Mouse (Mus musculus): ENCODE measurements around the gene Gm10382. TPM values are rescaled to one million over a fixed set of nuclear protein-coding genes. Genes with fewer than 3 reads are reported as not detected.
"Not testable (repeated sequence)": the region's sequence is repeated elsewhere in the genome, so short reads cannot be mapped to it uniquely, and the experiment has no call there.

The Gm10382 gene
- total RNA-seq, 2 experiments from 2014 or later: 0.46 TPM; not detected in 1

DNA sequence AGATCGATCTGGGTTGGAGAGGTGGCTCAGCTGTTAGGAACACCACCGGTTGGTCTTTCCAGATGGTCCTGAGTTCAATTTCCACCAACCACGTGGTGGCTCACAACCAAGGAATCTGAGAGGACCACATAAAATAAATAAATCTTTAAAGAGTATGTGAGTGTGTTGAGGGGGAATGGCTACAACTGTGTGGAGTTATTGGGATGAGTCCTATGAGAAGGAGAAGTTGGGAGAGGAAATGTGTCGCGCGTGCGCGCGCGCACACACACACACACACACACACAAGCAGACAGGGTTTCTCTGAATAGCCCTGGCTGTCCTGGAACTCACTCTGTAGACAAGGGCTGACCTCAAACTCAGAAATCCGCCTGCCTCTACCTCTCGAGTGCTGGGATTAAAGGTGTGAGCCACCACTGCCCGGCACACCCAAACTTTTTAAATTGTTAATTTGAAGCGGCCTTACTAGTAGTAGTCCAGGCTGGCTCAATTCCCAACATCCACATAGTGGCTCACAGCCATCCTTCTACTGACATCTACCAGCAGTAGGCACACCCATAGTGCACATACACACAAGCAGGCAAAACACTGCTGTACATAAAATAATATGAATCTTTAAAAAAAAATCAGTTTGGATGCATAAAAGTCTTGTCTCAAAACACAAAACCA, 18.9 kb downstream of the Gm10382 start:
- DNase-seq (ENCODE audit: low spot score in 2 of 2): no peak
- intact Hi-C loops (cut with DNase I): no loop called here

DNA sequence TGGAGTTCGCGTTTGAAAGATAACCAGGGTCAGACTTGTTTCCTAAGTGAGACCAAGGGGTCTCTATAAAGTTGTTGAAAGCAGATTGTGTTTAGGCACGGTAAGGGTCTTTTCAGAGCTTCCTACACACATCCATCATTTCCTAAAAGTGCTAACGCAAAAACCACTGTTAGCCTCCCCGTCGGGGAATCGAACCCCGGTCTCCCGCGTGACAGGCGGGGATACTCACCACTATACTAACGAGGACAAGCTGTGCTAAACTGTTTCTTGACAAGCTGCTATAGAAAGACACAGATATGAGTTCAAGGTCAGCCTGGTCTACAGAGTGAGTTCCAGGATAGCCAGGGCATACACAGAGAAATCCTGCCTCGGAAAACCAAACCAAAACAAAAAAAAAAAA, 19.7 kb downstream of the Gm10382 start:
- intact Hi-C loops (cut with DNase I): no loop called here
- peak; percentile 89 to 95 for DNase-seq (ENCODE audit: low spot score in 2 of 2)

DNA sequence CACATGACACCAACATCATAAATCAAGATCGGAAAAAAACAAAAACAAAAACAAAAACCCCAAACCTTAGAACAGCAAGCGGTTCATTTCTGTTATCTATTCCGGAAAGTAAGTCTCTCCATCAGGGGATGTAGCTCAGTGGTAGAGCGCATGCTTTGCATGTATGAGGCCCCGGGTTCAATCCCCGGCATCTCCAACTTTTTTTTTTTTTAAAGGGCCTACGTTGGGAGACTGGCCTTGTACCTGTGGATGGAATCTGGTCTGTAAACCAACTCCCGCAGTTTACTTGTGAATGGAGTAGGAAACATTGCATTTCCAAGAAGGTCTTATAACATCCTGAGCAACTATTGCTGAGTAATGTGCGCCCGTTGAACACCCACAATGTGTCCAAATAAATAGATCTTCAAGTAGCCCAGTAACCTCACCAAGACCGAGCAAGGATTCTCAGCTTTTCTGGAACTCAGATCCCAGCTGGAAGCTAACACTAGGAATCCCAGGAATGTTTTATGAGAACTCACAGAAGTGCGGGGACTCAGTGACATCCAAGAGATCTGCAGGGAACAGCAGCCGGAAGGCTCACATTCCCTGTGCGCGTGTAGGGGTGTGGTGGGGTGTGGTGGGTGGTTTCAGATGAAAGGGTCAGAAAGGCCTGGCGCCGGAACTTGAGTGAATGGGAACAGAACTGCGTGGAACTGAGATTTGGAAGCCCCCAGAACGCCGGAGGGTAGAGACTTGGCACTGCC, 20.4 kb downstream of the Gm10382 start:
- intact Hi-C loops (cut with DNase I): no loop called here
- peak; percentile 56 to 72 for DNase-seq (ENCODE audit: low spot score in 2 of 2)

DNA sequence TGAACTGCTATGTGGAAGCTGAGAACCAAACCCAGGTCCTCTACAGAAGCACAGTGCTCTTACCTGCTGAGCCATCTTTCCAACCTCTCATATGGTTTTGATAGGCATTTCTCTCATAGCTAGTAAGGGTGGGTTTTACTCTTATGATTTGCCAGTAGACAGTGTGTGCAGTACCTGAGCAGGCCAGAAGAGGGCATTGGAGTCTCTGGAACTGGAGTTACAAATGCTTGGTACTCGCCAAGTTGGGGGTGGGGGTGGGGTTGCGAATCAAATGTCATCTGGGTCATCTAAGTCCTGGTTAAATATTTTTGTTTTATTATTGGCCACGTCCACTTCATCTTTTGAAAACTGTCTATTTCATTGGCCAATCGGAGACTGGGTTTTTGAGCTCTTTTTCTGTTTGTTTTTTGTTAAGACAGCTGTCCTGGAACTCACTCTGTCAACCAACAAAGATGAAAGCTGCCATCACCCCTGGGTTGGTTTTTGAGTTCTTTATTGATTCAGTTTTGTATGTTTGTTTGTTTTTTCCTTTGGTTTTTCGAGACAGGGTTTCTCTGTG, 22.9 kb downstream of the Gm10382 start:
- DNase-seq (ENCODE audit: low spot score in 2 of 2): peak; percentile 65 to 67
- intact Hi-C loops (cut with DNase I): loop anchor here (2.0 kb wide), 1 partner anchor 47 kb away; no protein-coding TSS in a partner anchor

DNA sequence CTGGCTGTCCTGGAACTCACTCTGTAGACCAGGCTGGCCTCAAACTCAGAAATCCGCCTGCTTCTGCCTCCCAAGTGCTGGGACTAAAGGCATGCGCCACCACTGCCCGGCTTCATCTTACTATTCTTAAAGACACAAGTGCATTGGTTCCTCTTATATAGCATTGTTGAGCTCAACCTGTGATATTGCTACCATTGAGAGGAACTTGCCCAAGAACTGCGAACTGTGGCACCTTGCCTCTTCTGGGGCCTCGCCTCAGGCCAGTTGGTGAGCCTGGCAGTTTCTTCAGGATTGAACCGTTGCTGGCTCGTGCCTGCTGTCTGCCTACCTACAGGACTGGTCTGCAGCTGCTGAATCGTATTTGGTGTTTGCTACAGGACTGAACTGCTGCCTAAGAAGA, 23.4 kb downstream of the Gm10382 start:
- DNase-seq (ENCODE audit: low spot score in 2 of 2): not testable (repeated sequence)
- intact Hi-C loops (cut with DNase I): loop anchor here (2.0 kb wide), 1 partner anchor 46 kb away; no protein-coding TSS in a partner anchor

DNA sequence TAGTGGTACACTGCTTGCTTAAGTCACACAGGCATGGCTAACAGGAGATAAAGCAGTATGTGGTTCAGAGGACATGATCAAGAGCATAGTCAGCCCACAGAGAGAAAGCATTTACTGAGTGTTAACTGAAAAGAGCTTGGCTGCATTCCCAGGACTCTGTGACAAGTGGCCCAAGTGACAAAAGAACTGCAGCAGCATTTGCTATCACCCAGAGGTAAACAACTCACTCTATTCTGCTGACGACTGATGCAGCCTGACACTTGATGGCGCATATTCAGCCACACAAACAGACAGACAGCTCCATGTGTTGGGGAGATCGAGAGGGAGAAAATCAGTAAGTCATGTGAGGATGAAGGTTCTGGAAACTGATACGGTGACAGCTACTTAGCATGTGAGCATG, 24.6 kb downstream of the Gm10382 start:
- intact Hi-C loops (cut with DNase I): loop anchor here (2.0 kb wide), 1 partner anchor 45 kb away; no protein-coding TSS in a partner anchor
- no peak for DNase-seq (ENCODE audit: low spot score in 2 of 2)

DNA sequence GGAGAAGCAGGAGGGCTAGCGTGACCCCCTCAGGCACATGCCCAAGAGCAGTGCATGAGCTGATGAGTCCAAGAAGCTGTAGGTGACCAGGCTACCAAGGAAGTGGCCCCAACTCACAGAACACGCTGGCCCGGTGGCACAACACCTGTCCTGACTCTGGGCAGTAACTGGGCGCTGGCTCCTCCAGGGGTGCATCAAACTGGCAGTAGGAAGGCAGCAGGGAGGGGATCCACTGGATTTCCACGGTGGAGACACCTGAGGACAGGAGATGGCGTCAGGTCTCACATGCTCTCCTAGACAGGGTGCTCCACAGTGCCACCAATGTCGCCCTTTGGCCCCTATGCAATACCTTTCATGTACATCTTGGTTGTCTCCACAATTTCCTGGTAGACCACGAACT, 27.1 kb downstream of the Gm10382 start:
- no peak for DNase-seq (ENCODE audit: low spot score in 2 of 2)
- intact Hi-C loops (cut with DNase I): no loop called here

DNA sequence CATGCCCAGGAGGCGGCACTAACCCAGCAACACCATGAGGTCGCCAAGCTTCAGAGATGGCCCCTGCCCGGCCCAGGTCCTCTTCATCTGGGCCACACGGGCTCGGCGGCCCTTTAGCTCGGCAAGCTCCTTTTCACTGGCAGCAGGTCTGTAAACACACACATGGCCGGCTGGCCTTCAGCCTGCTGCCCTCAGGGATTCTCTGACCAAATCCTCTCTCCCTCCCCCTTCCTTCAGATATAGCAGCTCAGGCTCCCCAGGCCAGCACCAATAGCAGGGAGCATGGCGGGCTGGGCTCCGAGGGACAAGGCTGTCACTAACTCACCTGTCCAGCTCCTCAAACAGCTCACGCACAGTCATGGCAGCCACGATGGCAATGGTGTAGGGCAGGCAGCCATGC, 29.5 kb downstream of the Gm10382 start:
- intact Hi-C loops (cut with DNase I): no loop called here
- DNase-seq (ENCODE audit: low spot score in 2 of 2): no peak

DNA sequence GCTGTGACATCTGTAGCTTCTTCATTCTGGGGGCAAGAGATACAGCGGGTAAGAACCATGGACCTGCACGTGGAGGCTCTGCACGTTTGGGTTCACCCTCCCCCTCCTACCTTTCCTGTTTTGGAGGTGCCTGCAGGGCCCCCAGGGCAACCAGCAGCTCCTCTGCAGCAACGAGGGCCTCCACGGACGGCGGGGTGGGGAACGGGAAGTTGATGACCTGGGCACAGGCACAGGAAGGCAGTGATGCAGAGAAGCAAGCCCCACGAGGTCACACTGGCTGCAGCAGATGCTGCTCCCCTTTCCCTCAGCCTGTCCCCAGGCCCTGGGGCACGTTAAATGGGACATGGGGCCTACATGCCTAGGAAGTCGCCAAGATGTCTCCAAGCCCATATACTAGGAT, 30.0 kb downstream of the Gm10382 start:
- intact Hi-C loops (cut with DNase I): no loop called here
- no peak for DNase-seq (ENCODE audit: low spot score in 2 of 2)

DNA sequence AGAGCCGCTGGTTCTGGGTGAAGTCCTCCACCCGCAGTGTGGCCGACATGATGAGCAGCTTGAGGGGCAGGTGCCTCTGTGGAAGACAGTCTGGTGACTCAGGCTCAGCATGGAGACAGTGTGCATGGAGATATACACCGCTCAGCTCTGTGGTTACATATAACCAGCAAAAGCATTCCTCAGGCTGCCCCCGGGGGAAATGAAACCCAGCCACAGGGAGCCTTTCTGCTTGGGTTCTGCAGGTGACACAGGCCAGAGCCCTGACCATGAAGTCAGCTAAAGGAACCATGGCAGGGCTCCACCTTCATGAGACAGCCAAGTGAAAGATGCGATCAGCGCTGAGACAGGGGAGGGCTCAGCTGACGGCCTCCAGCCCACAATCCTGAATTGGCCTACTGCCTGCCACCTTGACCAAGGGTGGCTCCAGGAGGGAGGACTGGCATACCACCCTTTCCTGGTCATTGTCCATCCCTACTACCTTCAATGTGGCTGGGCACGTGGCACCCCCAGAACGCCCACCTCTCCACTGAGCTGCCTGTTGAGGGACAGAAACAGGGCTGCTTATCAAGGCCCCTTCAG, 36.7 kb downstream of the Gm10382 start:
- intact Hi-C loops (cut with DNase I): no loop called here
- DNase-seq (ENCODE audit: low spot score in 2 of 2): no peak

DNA sequence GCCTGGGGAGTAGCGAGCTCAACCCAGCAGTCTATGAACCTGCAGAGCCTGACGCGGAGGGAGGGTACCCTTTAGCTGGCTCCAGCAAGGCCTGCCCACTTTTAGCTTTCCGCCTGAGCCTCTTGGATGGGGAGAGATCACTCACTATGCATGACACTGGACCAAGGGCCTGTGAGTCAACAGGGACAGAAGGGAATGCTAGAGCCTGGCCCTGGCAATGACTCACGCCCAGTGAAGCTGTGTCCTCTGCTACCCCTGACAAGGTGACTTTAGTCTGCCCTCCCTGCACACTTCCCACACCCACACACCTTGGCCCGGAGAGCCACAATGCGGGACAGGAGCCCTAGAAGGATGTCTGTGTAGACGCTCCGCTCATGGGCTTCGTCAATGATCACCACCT, 37.2 kb downstream of the Gm10382 start:
- DNase-seq (ENCODE audit: low spot score in 2 of 2): no peak
- intact Hi-C loops (cut with DNase I): no loop called here

DNA sequence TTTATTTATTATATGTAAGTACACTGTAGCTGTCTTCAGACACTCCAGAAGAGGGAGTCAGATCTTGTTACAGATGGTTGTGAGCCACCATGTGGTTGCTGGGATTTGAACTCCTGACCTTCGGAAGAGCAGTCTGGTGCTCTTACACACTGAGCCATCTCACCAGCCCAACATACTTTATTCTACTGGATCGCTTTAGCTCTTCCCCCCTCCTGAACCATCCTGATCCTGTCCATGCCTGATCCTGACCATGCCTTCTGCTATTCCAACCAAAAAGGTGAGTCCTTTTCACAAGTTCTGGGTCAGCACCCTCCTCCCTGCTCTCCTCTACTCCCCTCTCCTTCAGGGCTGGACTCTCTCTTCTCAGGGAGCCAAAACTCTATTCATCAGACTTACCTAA, 43.2 kb downstream of the Gm10382 start:
- intact Hi-C loops (cut with DNase I); DNase-seq (ENCODE audit: low spot score in 2 of 2): not testable (repeated sequence)

DNA sequence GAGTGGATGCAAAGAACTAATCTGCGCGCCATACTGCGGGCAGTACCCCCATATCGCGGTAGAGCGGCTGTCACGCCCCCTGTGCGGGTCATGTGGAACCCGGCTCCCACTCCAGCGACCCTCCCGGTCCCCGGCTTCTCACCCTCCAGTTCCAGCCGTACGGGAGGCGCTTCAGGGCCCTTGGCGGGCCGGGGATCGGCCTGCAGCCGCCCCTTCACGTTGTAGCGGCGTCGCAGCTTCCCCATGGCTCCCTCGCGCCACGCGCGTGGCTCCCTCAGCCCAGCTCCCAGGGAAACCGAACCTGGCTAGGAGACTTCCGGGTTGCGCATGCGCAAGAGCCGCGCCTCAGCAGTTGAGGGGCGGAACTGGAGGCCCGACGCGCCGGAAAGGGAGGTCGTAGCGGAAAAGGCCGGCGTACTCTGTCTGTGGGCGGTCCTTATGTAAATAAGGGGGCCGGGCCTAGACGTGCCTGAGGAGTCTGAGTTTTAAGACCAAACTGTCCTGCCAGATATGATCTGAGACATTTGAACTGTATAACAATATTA, 44.7 kb downstream of the Gm10382 start, which contains the start of gene Dhx37:
TSS of gene Dhx37 (minus strand) at position 329 of the 545 bp plus-strand sequence.
- peak; percentile 90 to 96 for DNase-seq (ENCODE audit: low spot score in 2 of 2)
- intact Hi-C loops (cut with DNase I): no loop called here

DNA sequence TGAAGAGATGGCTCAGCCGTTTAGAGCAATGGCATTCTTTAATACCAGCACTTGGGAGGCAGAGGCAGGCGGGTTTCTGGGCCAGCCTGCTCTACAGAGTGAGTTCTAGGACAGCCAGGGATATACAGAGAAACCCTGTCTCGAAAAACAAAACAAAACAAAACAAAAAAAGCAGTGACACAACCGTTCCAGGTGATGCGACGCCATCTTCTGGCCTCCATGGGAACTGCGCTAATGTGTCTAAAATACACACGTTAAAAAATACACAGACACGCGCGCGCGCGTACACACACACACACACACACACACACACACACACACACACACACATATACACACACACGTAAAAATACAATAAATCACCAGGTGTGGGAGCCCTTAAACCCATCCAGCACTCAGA, 45.2 kb downstream of the Gm10382 start:
- DNase-seq (ENCODE audit: low spot score in 2 of 2); intact Hi-C loops (cut with DNase I): not testable (repeated sequence)

Other genes with a start within 250 kb of the Gm10382 start
- 100 to 1,000 TPM; 183 to 200 TPM for gene Ncor2, start 210.1 kb upstream of the Gm10382 start, total RNA-seq (2021)
- gene Scarb1, start 48.2 kb upstream of the Gm10382 start, total RNA-seq (2021): 10 to 100 TPM; 24.6 to 28.9 TPM
- gene Ubc, start 880 bp downstream of the Gm10382 start, total RNA-seq (2021): 100 to 1,000 TPM; 810 to 811 TPM
- gene Dhx37, start 44.8 kb downstream of the Gm10382 start, total RNA-seq (2021): 10 to 100 TPM; 11.4 to 15.2 TPM
- 10 to 100 TPM; 92.5 to 95.3 TPM for gene Bri3bp, start 52.2 kb downstream of the Gm10382 start, total RNA-seq (2021)
- 10 to 100 TPM; 43.0 to 52.1 TPM for gene Aacs, start 86.5 kb downstream of the Gm10382 start, total RNA-seq (2021)
- 100 to 1,000 TPM; 125 to 141 TPM for gene Tmem132b, start 142.5 kb downstream of the Gm10382 start, total RNA-seq (2021)

Data from left cerebral cortex, postnatal 25 days (tissue).